Mouse (Mus musculus) retina, postnatal 1 day (tissue): ENCODE data around the gene Gm45713.
"Not testable (repeated sequence)": the region's sequence is repeated elsewhere in the genome, so short reads cannot be mapped to it uniquely, and the experiment has no call there.

ENCODE experiments used
- DNase-seq: peaks from one replicate; pipeline ENCODE4 v3.0.0-alpha.2; 2012

The Gm45713 gene

GRCm38 (mm10) chr7:45162551-45162950 is 26.5 kb upstream of the Gm45713 start:
- DNase-seq, result no peak

- peak; percentile 91 for DNase-seq
Measured at GRCm38 (mm10) chr7:45161612-45162473, 25.8 kb upstream of the Gm45713 start.

DNA sequence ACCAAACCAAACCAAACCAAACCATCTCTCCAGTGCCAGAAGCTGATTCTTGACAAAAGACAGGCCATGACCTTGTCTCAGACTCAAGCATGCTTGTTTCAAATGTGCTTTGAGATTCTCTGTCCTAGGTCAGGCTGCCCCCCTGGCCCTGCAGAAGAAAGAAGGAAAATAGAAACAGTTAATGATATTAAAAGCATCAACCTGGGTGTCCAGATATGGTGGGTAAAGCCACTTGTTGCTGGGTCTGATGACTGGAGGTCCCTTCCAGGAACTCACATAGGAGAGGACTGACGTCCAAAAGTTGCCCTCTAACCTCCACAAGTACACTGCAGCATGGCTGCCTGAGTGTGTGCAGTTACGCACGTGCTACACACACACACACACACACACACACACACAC is 24.8 kb upstream of the Gm45713 start:
- DNase-seq, result no peak

DNA sequence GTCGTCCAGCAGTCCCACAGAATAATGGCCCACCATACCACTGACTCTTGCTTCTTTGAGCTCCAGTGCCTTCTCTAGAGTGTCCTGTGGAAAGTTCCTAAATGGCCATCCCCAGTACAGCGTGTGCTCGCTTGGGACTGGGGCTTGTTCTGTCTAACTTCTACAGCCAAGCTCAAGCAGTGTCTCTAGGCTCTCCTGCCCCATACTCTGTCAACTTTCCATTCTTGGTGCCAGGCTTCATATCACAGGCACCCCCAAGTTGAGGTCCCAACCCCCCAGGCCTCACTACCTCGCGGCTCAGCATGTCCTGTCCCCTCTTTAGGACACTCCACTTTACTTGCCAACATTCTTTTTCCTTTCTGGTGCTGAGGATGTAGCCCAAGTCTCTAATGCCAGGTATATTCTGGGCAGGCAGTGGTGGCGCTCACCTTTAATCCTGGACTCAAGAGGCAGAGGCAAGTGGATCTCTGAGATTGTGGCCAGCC is 24.3 kb upstream of the Gm45713 start:
- DNase-seq, result no peak

- no peak for DNase-seq
Measured at GRCm38 (mm10) chr7:45158991-45159390, 23.0 kb upstream of the Gm45713 start.

- DNase-seq, result no peak
Measured at GRCm38 (mm10) chr7:45157459-45157858, 21.4 kb upstream of the Gm45713 start.

DNA sequence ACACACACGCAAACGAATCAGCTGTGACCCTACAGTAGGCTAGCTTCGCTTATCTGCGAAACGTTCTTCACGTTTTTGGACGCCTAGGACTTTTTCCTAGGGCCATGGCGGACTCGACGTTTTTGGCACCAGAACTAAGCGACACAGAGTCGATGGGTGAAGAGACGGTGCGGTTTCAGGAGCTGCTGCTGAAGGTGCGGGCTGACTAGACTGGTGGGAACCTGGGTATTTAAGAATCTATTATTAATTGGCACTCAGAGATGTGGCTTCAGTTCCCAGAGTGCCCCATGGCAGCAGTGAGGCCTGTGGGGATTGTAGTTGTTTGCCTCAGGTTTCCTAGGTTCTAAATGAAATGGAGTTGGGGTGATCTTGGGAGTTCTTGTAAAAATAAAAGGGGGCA is 20.2 kb upstream of the Gm45713 start:
- DNase-seq, result no peak

GRCm38 (mm10) chr7:45155590-45155989 is 19.6 kb upstream of the Gm45713 start:
- peak; percentile 12 for DNase-seq

DNA sequence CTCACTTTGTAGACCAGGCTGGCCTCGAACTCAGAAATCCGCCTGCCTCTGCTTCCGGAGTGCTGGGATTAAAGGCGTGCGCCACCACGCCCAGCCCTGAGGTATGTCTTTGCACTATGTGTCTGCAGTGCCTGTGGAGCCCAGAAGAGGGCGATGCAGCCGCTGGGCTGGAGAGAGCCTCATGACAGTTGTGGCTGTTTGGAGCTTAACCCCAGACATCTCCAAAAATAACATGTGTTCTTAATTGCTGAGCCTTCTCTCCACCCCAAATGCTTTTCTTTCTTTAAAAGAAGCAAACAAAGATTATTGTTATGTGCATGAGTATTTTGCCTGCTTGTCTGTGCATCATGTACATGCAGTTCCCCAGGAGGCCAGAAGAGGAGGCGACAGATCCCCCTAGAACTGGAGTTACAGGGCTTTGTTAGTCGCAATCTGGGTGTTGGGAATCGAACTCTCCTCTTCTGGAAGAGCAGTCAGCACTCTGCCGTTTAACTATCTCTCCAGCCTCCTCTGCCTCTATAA is 19.0 kb upstream of the Gm45713 start:
- DNase-seq, result peak; percentile 51

DNA sequence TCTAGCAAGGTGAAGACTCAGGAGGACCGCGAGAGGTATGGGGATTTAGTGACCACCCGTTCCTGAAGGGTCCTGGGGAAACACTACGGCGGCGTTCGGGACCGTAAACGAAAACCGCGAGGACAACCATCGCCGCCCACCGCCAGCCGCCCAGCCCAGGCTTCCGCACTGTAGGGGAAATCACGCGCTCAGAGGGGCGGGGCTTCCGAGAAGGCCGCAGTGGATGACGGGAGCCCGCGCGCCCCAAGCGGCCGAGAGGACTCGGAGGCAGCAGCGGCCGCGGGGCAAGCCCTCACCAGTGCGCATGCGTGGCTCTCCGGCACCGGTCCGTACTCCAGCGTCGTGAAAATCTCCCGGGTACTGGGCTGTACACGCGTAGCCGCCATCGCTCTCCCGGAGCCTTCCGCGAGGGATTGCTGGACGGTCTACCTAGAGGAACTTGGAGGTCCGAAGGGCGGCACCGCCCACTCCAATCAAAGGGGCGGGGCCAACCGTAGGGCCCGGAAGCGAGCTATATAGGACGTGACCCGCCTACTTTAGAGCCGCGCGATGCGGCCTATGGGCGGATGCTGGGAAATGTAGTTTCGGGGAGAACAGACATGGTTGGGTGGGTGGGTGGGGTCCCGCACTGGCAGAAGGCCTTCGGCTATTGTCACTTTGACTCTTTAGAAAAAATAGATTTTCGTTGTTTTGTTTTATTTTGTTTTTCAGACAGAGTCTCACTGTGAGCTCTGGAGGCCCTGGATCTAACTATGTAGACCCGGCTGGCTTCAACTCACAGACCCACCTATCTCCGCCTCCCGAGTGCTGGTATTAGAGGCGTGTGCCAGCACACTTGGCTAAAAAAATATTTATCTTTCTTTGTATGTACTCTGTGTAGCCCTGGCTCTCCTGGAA is 18.3 kb upstream of the Gm45713 start, which contains the start of the genes Pih1d1 and Aldh16a1:
Gene Pih1d1, plus strand, starts transcription at position 208 of the 897 bp plus-strand sequence.
Gene Aldh16a1, minus strand, starts transcription at position 489 of the 897 bp plus-strand sequence.
- peak; percentile 97 for DNase-seq

GRCm38 (mm10) chr7:45153586-45153985 is 17.6 kb upstream of the Gm45713 start:
- no peak for DNase-seq

GRCm38 (mm10) chr7:45153052-45153451 is 17.0 kb upstream of the Gm45713 start:
- not testable (repeated sequence) for DNase-seq

DNA sequence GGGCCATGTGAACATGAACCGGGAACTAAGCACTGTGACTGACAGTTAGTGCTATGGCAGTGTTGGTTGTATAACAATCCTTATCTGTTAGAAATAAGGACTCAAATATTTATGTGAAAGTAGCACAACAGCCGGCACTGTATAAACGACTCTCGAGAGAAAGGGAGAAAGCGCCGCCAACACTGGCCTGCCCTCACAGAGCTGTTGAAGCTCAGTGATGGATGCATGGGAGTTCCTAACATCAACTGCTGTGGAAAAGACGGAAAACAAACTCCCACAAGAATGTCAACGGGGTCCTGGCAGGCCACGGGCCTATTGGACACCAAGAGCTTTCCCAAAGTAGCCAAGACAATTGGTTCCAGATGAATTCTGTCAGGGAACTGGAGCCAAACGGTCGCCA is 15.3 kb upstream of the Gm45713 start:
- DNase-seq, result no peak

DNA sequence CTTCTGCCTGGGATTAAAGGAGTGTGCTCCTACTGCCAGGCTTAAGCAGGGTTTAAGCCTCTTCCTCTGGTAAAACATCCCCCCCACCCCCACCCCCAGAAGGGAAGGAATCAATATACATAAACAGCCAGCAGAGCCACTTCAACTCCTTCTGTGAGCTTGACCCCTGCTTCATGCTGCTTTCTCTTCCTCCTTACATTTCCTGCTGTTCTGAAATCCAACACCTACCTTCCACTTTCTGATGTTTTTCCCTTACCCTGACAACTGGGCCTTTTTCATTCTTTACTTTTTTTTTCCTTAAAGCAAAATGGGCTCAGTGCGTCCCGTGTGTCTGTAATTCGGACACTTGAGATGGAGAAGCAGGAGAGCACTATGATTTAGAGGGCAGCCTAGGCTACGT is 14.3 kb upstream of the Gm45713 start:
- DNase-seq, result peak; percentile 23

GRCm38 (mm10) chr7:45149545-45149944 is 13.5 kb upstream of the Gm45713 start:
- DNase-seq, result no peak

DNA sequence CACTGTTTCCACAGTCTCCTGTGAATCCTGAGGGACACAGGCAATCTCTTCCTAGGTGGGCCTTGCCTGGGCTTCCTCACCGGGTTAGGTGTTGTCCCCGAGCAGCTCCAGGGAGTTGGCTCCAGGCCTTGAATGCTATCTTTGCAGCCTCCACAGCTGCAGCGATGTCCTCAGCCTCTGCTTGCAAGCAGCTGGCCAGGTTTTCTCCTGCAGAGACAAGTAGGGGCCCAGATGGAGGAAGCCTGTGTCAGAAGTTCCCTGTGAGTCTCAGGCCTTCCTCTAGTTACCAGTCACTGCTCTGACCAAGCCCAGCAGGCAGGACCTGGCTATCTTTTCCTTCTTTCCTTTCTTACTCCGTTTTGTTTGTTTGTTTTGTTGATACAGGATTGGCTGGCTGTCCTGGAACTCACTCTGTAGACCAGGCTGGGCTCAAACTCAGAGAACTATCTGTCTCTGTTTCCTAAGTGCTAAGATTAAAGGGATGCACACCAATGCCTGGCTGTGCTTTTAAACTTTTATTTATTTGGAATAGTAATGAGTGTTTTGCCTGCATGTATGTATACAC is 12.6 kb upstream of the Gm45713 start:
- DNase-seq, result no peak

DNA sequence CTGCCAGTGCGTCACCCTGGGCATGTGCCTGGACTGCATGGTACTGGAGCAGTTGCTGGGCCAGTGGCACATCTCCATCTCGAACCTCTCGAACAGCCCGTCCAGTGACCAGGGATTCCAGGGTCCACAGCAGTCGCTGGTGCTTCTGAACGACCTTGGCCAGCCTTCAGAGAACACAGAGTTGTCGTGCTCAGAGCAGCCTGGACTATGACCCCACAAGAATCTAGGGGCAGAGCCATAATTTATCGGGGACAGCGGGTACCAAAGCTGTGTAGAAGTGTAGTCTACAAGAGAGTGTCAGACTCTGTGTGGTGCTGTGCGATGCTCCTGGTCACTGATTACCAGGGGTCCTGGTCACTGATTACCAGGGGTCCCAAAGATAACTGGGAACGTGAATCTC is 11.9 kb upstream of the Gm45713 start:
- DNase-seq, result no peak

GRCm38 (mm10) chr7:45147267-45147666 is 11.2 kb upstream of the Gm45713 start:
- DNase-seq, result no peak

GRCm38 (mm10) chr7:45145460-45145859 is 9.4 kb upstream of the Gm45713 start:
- no peak for DNase-seq

DNA sequence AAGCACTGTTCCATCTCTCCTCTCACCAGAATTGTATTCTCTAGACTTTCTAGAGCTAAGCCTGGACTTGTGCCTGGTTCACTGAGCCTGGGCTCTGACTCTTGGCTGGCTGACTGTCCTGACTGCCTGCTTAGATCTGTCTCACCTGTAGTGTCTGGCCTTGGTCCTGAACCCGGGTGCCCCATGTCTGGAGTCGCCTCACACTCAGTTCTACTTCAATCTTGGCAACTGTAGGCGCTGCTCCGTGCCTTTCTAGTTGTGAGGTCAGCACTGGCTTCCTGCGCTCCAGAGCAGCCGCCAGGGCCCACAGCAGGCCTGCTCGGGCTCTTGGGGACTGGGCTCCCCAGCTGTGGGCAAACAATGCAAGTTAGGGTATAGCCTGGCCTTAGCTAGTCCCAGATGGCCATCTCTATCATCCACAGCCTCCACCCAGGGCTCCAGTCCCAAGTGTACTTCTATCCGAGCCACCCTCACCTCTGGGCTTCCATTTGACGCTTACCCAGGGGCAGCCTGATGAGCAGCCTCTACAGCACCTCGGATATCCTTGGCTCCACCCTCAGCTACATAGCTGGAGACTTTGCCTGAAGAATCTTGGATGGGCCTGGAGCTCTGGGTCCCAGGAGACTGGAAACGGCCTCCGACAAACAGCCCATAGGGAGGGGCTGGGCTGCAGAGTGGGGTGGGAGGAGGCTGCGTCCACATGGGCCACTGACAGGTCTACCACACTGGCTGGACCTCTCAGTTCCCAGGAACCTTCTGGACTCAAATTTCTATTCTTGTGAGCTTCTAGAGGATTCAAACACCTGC is 8.5 kb upstream of the Gm45713 start:
- no peak for DNase-seq

DNA sequence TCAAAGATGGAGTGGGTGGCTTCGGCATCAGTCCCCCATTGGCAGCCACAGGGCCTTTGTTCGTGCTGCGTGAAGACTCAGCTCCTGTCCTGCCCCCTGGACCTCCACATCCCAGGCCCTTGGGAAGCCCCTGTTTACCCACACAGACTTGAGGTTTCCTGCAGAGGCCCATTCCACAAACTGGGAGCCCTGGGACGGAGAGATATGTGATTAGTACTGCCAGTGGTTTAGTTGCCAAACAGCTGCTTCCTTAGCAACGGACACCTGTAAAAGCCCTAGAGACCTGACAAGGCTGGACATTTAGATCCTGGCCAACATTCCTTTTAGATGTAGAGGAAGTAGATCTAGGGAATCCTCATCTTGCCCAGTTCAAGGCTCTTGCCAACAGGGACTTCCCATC is 5.9 kb upstream of the Gm45713 start:
- no peak for DNase-seq

GRCm38 (mm10) chr7:45141319-45141718 is 5.3 kb upstream of the Gm45713 start:
- no peak for DNase-seq
